Mouse (Mus musculus) forebrain, embryonic 16.5 days (tissue): ENCODE results near the gene Sh3bgrl3. TPM values are rescaled to one million over a fixed set of nuclear protein-coding genes. Genes with fewer than 3 reads are reported as not detected.
"Not testable (repeated sequence)": the region's sequence is repeated elsewhere in the genome, so short reads cannot be mapped to it uniquely, and the experiment has no call there.

Source experiments
- ATAC-seq: fragments of 200-750 bp; cut with Nextera tagmentation; 2 replicates; pipeline ENCODE4 v1.8.0; 2017; ENCODE audit warnings: mild to moderate bottlenecking, moderate library complexity
- H3K27ac ChIP-seq: fragments of 300-500 bp; sonication (generic); 2 replicates; pipeline ENCODE4 v1.5.1; 2014; ENCODE audit warnings: low read length, control low read depth
- H3K27me3 ChIP-seq: fragments of 300-500 bp; sonication (generic); replicated peaks from 2 replicates; pipeline ENCODE4 v1.6.1; 2014; ENCODE audit warnings: low read length; ENCODE audit not compliant: control insufficient read depth, insufficient read depth
- H3K36me3 ChIP-seq: fragments of 300-500 bp; sonication (generic); 2 replicates; pipeline ENCODE4 v1.6.1; 2014; ENCODE audit not compliant: control insufficient read depth, insufficient read depth
- H3K4me1 ChIP-seq: fragments of 300-500 bp; sonication (generic); replicated peaks from 2 replicates; pipeline ENCODE4 v1.6.1; 2014; ENCODE audit warnings: low read length; ENCODE audit not compliant: control insufficient read depth, insufficient read depth
- H3K4me2 ChIP-seq: fragments of 300-500 bp; sonication (generic); 2 replicates; pipeline ENCODE4 v1.6.1; 2014; ENCODE audit warnings: mild to moderate bottlenecking, low read length, control low read depth
- H3K4me3 ChIP-seq: fragments of 300-500 bp; sonication (generic); replicated peaks from 2 replicates; pipeline ENCODE4 v1.5.1; 2014; ENCODE audit warnings: mild to moderate bottlenecking, low read length, control low read depth
- H3K9ac ChIP-seq: fragments of 300-500 bp; sonication (generic); replicated peaks from 2 replicates; pipeline ENCODE4 v1.6.1; 2014; ENCODE audit warnings: low read depth, low read length, control low read depth
- H3K9me3 ChIP-seq: fragments of 300-500 bp; sonication (generic); 2 replicates; pipeline ENCODE4 v1.6.1; 2016; ENCODE audit warnings: low read length; ENCODE audit not compliant: control insufficient read depth
- WGBS: fragments of 180-500 bp; shearing (Covaris S2); extraction: QIAGEN DNeasy Blood & Tissue Kit; methylation state at CpG from one replicate; pipeline ENCODE4 v1.1.7; 2014; 5-methylcytosine and 5-hydroxymethylcytosine counted together
- polyA plus RNA-seq: library from polyadenylated mRNA; unstranded; fragments of >200 nt; fragmentation: Nextera tagmentation; extraction: Ambion mirVana; gene quantifications from 2 replicates; pipeline ENCODE4 v1.2.1, GENCODE M21; 2015

Sh3bgrl3 gene
- polyA plus RNA-seq, 1 experiment from 2014 or later = 354 TPM

GRCm38 (mm10) chr4:134156744-134157143, 28.2 kb upstream of the Sh3bgrl3 start:
- Histone ChIP-seq H3K27me3 (no peaks in the 10 kb centered on the region), H3K9ac (no peak overlapping the region), H3K9me3 (no peaks in the 10 kb centered on the region), H3K4me1 (no peaks in the 10 kb centered on the region), H3K36me3 (peaks cover 7% of the 10 kb centered on the region; the same call in 1 of the 2 replicates), H3K27ac (no peak overlapping the region), H3K4me2 (no peak overlapping the region), H3K4me3 (no peak overlapping the region)
- WGBS = 87% methylated on average over 8 of the region's 8 CpGs
- no peak for ATAC-seq

DNA sequence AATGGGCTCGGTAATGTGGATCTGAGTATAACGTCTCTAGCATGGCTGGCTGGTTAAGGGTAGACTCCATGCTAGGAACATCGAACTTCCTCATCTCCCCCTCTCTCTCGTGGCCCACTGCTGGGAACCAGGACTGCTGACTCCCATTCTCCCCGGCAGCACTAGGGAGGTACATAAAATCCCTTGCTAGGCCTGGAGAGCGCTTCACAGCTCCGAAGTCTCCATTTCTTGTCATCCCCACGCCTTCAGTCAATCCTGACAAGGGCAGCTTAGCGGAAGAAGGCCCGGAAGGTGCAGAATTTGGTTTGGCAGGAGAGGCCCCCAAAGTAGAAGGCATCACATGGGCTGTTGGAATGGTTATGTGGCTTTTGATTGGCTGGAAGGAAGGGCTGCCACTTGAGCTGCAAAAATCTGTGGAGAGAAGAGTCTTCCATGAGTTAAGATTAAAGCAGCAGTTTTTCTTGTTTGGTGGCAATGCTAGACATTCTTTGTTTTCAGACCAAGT, 27.4 kb upstream of the Sh3bgrl3 start:
- Histone ChIP-seq H3K36me3 (peaks cover 8% of the 10 kb centered on the region; the same call in 1 of the 2 replicates), H3K4me3 (no peak overlapping the region), H3K27ac (no peak overlapping the region), H3K9me3 (no peaks in the 10 kb centered on the region), H3K9ac (no peak overlapping the region), H3K4me1 (no peaks in the 10 kb centered on the region), H3K27me3 (no peaks in the 10 kb centered on the region), H3K4me2 (no peak overlapping the region)
- ATAC-seq = no peak
- 94% methylated on average over 10 of the region's 10 CpGs for WGBS

DNA sequence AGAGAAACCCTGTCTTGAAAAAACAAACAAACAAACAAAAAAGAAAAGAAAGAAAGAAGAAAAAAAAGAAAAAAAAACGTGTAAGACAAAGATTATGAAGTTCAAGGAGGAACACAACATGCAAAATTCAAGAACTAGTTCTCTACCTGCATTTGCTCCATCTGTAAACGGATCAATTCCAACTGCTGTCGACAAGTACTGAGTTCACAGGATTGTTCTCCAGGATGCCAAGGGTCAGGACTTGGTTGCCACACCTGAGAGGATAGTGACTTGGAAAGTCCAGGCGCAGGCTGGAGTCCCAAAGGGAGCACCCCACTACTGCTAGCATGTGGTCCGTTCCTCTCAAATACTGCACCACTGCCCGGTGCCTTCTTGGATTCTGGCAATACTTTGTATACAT, 26.9 kb upstream of the Sh3bgrl3 start:
- ATAC-seq = no peak
- Histone ChIP-seq H3K27me3 (no peaks in the 10 kb centered on the region), H3K4me2 (no peak overlapping the region), H3K36me3 (peaks cover 9% of the 10 kb centered on the region; the same call in 1 of the 2 replicates), H3K9ac (no peak overlapping the region), H3K4me3 (no peak overlapping the region), H3K4me1 (no peaks in the 10 kb centered on the region), H3K9me3 (no peaks in the 10 kb centered on the region), H3K27ac (no peak overlapping the region)
- WGBS = 89% methylated on average over 6 of the region's 6 CpGs

DNA sequence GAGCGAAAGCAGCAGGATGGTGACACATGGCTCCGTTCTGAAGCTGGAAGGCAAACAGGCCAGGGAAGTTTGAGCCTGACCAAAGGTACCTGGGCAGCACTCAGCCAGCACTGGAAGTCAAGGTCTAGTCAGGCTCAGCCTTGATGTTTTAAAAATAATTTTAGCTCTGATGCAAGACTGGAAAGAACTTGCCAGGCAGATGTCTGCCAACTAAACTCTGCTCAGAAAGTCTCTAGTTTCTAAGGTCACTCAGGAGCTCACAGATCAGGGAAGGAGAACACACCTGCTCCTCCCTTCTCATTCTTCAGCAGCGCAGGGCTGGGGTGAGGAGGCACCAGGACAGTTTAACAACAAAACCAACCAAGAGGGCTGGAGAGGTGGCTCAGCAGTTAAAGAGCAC, 25.8 kb upstream of the Sh3bgrl3 start:
- no peak overlapping the region for H3K4me3 ChIP-seq
- WGBS = 92% methylated on average over 3 of the region's 3 CpGs
- H3K36me3 ChIP-seq = peaks cover 9% of the 10 kb centered on the region; the same call in 1 of the 2 replicates

GRCm38 (mm10) chr4:134153656-134154055, 25.1 kb upstream of the Sh3bgrl3 start:
- Histone ChIP-seq H3K9ac (no peak overlapping the region), H3K4me3 (no peak overlapping the region), H3K9me3 (no peaks in the 10 kb centered on the region), H3K27me3 (no peaks in the 10 kb centered on the region), H3K4me2 (no peak overlapping the region), H3K4me1 (no peaks in the 10 kb centered on the region), H3K27ac (no peak overlapping the region), H3K36me3 (peaks cover 9% of the 10 kb centered on the region; the same call in 1 of the 2 replicates)
- no peak for ATAC-seq
- 98% methylated on average over 3 of the region's 3 CpGs for WGBS

More for the DNA sequence above, 25.8 kb upstream of the Sh3bgrl3 start:
- Histone ChIP-seq H3K9me3 (no peaks in the 10 kb centered on the region), H3K27me3 (no peaks in the 10 kb centered on the region), H3K4me2 (no peak overlapping the region), H3K4me1 (no peaks in the 10 kb centered on the region), H3K27ac (no peak overlapping the region), H3K9ac (no peak overlapping the region)
- ATAC-seq = no peak

DNA sequence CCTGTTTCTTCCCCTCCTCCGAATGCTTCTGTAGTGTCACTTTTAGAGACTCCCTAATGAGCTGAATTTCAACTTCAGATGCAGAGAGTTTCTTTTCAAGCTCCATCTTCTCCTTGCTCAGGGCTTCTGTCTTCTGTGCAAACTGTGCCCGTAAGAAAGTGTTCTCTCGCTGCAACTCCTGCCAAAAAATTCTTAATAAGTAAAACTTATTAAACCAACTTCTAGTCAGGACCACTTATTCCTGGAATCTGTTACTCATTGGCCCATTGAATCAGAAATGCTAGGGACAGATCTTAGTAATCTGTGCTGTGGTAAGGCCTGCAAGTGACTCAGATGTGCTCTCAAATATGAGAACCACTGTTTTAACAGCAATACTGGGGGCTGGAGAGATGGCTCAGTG, 23.5 kb upstream of the Sh3bgrl3 start:
- no peak overlapping the region for H3K4me3 ChIP-seq
- no peak overlapping the region for H3K27ac ChIP-seq
- H3K9me3 ChIP-seq = no peaks in the 10 kb centered on the region
- no peaks in the 10 kb centered on the region for H3K27me3 ChIP-seq
- H3K36me3 ChIP-seq = peaks cover 9% of the 10 kb centered on the region; the same call in 1 of the 2 replicates
- H3K4me2 ChIP-seq = no peak overlapping the region
- ATAC-seq = no peak
- WGBS = 93% methylated on average over 3 of the region's 3 CpGs
- no peak overlapping the region for H3K9ac ChIP-seq
- H3K4me1 ChIP-seq = no peaks in the 10 kb centered on the region

DNA sequence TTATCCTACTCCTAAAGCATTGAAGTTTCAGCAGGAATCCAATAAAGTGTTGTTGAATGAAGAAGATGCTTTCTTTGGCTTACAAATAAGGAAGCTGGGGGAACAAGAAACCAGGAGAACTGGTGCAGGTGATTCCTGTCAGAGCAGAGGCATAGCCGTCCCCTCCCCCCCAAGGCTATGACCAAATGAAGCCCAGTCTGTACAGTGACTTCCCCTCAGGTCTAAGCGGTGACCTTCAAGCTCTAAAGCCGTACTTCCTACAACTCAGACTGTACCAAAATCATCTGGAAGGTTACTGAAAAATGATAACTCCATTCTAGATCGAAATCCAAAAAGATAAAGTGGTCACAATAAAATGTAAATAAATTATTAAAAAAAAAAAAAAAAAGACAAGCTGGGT, 20.8 kb upstream of the Sh3bgrl3 start:
- no peak overlapping the region for H3K4me2 ChIP-seq
- no peaks in the 10 kb centered on the region for H3K4me1 ChIP-seq
- no peaks in the 10 kb centered on the region for H3K27me3 ChIP-seq
- no peak overlapping the region for H3K4me3 ChIP-seq
- H3K9me3 ChIP-seq = no peaks in the 10 kb centered on the region
- H3K27ac ChIP-seq = no peak overlapping the region
- 95% methylated on average over 4 of the region's 4 CpGs for WGBS
- H3K36me3 ChIP-seq = peaks cover 7% of the 10 kb centered on the region; the same call in 1 of the 2 replicates
- H3K9ac ChIP-seq = no peak overlapping the region
- no peak for ATAC-seq

DNA sequence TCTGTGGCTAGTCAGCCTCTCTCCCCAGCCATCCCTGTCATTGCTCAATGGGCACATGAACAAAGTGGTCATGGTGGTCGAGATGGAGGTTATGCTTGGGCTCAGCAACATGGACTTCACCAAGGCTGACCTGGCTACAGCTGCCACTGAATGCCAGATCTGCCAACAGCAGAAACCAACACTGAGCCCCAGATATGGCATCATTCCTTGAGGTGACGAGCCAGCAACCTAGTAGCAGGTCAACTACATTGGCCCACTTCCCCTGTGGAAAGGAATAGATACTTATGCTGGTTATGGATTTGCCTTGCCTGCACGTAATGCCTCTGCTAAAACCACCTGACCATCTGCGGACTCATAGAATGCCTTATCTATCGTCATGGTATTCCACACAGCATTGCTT, 15.7 kb upstream of the Sh3bgrl3 start:
- WGBS = 95% methylated on average over 5 of the region's 5 CpGs
- ATAC-seq, H3K4me1 ChIP-seq, H3K4me2 ChIP-seq, H3K27ac ChIP-seq, H3K9ac ChIP-seq, H3K27me3 ChIP-seq, H3K36me3 ChIP-seq, H3K4me3 ChIP-seq, H3K9me3 ChIP-seq: not testable (repeated sequence)

- ATAC-seq = no peak
- Histone ChIP-seq H3K36me3 (no peaks in the 10 kb centered on the region), H3K4me3 (no peak overlapping the region), H3K9me3 (no peaks in the 10 kb centered on the region), H3K27ac (no peak overlapping the region), H3K9ac (no peak overlapping the region), H3K27me3 (no peaks in the 10 kb centered on the region), H3K4me1 (no peaks in the 10 kb centered on the region), H3K4me2 (no peak overlapping the region)
- WGBS = 86% methylated on average over 2 of the region's 2 CpGs
Measured at GRCm38 (mm10) chr4:134138857-134139256, 10.3 kb upstream of the Sh3bgrl3 start.
